Mouse (Mus musculus): ENCODE results near the gene Pitpnb. TPM values are rescaled to one million over a fixed set of nuclear protein-coding genes. Genes with fewer than 3 reads are reported as not detected.

Pitpnb gene
- polyA plus RNA-seq, 1 experiment from 2014 or later, result 99.7 TPM

DNA sequence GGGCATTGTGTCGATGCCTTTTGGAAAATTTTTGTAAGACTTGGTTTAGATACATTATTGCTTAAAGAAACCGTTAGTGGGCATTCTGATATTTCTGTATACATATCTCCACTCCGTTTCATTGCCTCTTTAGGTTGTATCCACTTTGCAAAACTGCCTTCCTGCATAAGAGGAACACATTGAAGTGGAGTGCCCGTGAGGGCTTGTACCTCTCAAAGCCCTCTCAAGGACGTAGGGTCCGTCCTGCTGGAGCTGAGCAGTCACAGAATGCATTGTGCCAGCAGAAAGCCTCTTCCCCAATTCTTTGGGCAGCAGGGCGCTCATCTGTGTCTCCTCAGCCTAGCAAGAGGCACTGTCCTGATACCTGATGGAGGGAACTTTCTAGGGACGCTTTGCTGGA is 30.5 kb downstream of the Pitpnb start:
- no peaks in the 10 kb centered on the region for H3K27me3 ChIP-seq (replicated peaks; ENCODE audit: control insufficient read depth, insufficient read depth, low read length)
- ATAC-seq (ENCODE audit: low read depth) (no peak), DNase-seq (ENCODE audit: low spot score) (no peak)
- no peaks in the 10 kb centered on the region for H3K9me3 ChIP-seq (ENCODE audit: control insufficient read depth, low read length)
- no peak overlapping the region for H3K4me2 ChIP-seq (ENCODE audit: low read depth, low read length)
- H3K36me3 ChIP-seq (ENCODE audit: control insufficient read depth, insufficient read depth, low read length), result peaks cover 64% of the 10 kb centered on the region
- no peak overlapping the region for H3K9ac ChIP-seq (ENCODE audit: low read depth, low read length)
- H3K4me3 ChIP-seq (ENCODE audit: low read depth, low read length), result no peak overlapping the region
- peak overlapping the region; percentile 65 for H3K27ac ChIP-seq (replicated peaks; ENCODE audit: low read depth, low read length)
- H3K4me1 ChIP-seq (ENCODE audit: control insufficient read depth, insufficient read depth, low read length), result no peaks in the 10 kb centered on the region
- WGBS, result 83% methylated on average over 8 of the region's 8 CpGs

DNA sequence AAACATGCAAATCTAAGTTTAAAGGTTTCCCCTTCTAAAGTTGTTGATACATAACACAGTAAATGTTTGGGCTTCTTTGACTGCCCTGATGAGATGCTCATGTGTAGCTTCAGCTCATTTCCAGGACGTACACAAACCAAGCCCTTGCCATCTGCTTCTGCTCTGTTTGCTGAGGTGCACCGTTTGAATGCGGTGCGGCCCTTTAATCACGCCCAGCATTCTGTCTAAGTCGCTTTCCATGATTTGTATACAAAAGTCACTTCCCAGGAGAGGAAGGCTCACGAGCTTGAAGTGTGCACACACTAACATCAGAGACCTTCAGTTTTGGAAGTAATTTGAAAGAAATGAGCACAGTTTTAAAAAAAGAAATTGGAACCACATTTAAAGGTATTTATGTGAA is 31.3 kb downstream of the Pitpnb start:
- WGBS, result 43% methylated on average over 7 of the region's 7 CpGs
- DNase-seq (ENCODE audit: low spot score), result peak; percentile 59

DNA sequence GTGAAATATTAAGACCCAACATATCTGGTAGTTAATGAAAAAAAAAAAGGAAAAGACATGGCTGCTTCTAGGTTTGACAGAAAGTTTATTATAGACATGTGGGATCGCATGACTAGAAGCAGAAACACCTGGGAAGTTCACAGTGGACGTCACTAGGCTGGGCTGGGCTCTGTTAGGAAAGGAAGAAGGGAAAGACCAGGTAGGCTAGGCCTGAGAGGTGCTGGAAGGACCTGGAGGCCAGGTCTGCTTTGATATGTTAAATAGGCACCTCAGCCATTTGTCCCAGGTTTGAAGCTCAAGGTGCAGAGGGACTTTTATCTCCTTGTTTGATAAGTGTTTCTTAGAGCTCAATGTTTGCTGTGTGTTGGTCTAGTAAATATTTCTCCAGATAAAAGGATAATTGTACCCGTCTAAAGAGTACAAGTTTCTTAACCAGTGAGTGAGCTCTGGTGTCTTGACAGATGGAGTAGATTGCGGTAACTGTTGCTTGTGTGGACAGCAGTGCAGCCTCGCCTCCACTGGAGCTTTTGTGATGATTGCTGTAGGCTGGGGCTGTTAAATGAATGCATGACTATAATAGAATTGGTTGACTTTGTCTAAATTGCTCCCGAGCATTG is 33.0 kb downstream of the Pitpnb start:
- Histone ChIP-seq H3K27me3 (replicated peaks; ENCODE audit: control insufficient read depth, insufficient read depth, low read length) (no peaks in the 10 kb centered on the region), H3K4me1 (ENCODE audit: control insufficient read depth, insufficient read depth, low read length) (no peaks in the 10 kb centered on the region), H3K36me3 (ENCODE audit: control insufficient read depth, insufficient read depth, low read length) (peaks cover 47% of the 10 kb centered on the region), H3K9ac (ENCODE audit: low read depth, low read length) (no peak overlapping the region), H3K9me3 (ENCODE audit: control insufficient read depth, low read length) (no peaks in the 10 kb centered on the region), H3K27ac (replicated peaks; ENCODE audit: low read depth, low read length) (no peak overlapping the region), H3K4me2 (ENCODE audit: low read depth, low read length) (no peak overlapping the region), H3K4me3 (ENCODE audit: low read depth, low read length) (no peak overlapping the region)
- WGBS, result 68% methylated on average over 6 of the region's 6 CpGs
- ATAC-seq (ENCODE audit: low read depth) (no peak), DNase-seq (ENCODE audit: low spot score) (no peak)

More for the DNA sequence above, 31.3 kb downstream of the Pitpnb start:
- ATAC-seq (ENCODE audit: low read depth), result peak; percentile 31; the same call in 1 of the 2 replicates
- Histone ChIP-seq H3K9ac (ENCODE audit: low read depth, low read length) (no peak overlapping the region), H3K4me1 (ENCODE audit: control insufficient read depth, insufficient read depth, low read length) (no peaks in the 10 kb centered on the region), H3K27me3 (replicated peaks; ENCODE audit: control insufficient read depth, insufficient read depth, low read length) (no peaks in the 10 kb centered on the region), H3K4me2 (ENCODE audit: low read depth, low read length) (no peak overlapping the region), H3K9me3 (ENCODE audit: control insufficient read depth, low read length) (no peaks in the 10 kb centered on the region), H3K27ac (replicated peaks; ENCODE audit: low read depth, low read length) (no peak overlapping the region; the same call in 1 of the 2 replicates), H3K4me3 (ENCODE audit: low read depth, low read length) (no peak overlapping the region), H3K36me3 (ENCODE audit: control insufficient read depth, insufficient read depth, low read length) (peaks cover 56% of the 10 kb centered on the region)

DNA sequence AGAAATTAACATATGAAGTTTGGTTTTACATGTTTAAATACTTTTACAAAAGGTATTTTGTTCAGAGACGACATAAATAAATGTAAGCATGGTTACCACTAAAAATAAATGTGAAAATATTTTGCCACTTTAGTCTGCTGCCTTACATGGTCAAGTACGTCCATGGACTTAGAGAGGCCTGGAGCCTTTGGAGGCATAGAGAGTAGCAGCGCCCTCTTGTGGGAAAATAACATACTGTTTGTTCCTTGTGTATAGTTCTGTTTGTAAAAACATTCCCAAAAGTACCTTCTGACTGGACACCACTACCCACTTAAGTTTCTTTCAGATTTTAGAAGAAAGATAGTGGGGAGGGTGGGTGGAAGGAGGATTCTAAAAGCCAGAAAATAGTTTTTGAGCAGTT is 34.0 kb downstream of the Pitpnb start:
- Histone ChIP-seq H3K4me3 (ENCODE audit: low read depth, low read length) (no peak overlapping the region), H3K27ac (replicated peaks; ENCODE audit: low read depth, low read length) (no peak overlapping the region), H3K36me3 (ENCODE audit: control insufficient read depth, insufficient read depth, low read length) (peaks cover 47% of the 10 kb centered on the region), H3K4me1 (ENCODE audit: control insufficient read depth, insufficient read depth, low read length) (no peaks in the 10 kb centered on the region), H3K9ac (ENCODE audit: low read depth, low read length) (no peak overlapping the region), H3K9me3 (ENCODE audit: control insufficient read depth, low read length) (no peaks in the 10 kb centered on the region), H3K27me3 (replicated peaks; ENCODE audit: control insufficient read depth, insufficient read depth, low read length) (no peaks in the 10 kb centered on the region), H3K4me2 (ENCODE audit: low read depth, low read length) (no peak overlapping the region)
- no peak for ATAC-seq (ENCODE audit: low read depth)
- 47% methylated on average over 3 of the region's 3 CpGs for WGBS
- DNase-seq (ENCODE audit: low spot score), result peak; percentile 72

DNA sequence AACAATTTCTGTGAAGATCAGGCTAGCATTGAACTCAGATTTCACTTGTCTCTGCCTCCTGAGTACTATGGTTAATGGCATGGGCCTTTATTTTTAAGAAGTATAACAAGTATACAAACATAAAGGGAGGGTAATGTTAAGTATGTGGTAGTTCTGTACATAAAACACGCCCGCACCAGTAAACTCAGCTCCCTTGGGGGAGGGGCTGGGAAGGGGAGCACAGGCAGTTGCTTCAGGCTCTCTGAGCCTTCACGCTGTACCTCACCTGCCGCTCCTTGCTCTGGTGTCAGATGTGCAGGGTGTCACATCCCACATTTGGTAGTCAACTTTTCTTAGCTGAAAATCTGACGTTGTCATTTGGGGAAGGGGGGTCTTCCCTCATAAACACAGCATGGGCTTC is 35.6 kb downstream of the Pitpnb start:
- DNase-seq (ENCODE audit: low spot score) (no peak), ATAC-seq (ENCODE audit: low read depth) (no peak)
- Histone ChIP-seq H3K9me3 (ENCODE audit: control insufficient read depth, low read length) (no peaks in the 10 kb centered on the region), H3K4me2 (ENCODE audit: low read depth, low read length) (no peak overlapping the region), H3K4me3 (ENCODE audit: low read depth, low read length) (no peak overlapping the region), H3K27me3 (replicated peaks; ENCODE audit: control insufficient read depth, insufficient read depth, low read length) (no peaks in the 10 kb centered on the region), H3K27ac (replicated peaks; ENCODE audit: low read depth, low read length) (no peak overlapping the region), H3K4me1 (ENCODE audit: control insufficient read depth, insufficient read depth, low read length) (no peaks in the 10 kb centered on the region), H3K36me3 (ENCODE audit: control insufficient read depth, insufficient read depth, low read length) (peaks cover 46% of the 10 kb centered on the region), H3K9ac (ENCODE audit: low read depth, low read length) (no peak overlapping the region)
- WGBS, result 63% methylated on average over 5 of the region's 5 CpGs

DNA sequence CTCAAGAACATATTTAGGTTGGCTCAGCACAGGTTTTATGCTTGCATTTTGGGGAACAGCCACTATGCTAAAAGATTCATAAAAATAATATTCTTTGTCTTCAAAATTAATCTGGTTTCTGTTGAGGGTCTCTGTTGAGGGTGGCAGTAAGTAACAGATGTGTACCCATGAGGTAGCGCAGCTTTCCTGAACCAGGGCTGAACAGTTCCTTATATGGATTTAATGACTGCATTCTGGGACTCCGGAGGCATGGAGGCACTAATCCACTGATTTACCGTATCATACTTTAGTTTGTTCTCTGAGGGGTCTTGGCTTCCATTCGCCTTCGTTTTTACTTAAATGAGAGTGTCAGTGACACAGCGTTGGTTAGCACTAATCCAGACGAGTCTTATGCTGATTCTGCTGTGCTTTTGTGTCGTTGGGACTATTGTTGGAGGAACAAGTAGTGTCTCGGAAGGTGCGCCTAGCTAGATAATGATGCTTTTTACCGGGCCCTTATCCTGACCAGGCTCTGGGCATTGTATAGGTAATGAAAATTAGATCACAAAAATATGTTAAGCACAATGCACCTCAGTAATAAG is 37.5 kb downstream of the Pitpnb start:
- no peak overlapping the region for H3K9ac ChIP-seq (ENCODE audit: low read depth, low read length)
- DNase-seq (ENCODE audit: low spot score), result no peak
- no peak overlapping the region for H3K4me3 ChIP-seq (ENCODE audit: low read depth, low read length)
- no peaks in the 10 kb centered on the region for H3K27me3 ChIP-seq (replicated peaks; ENCODE audit: control insufficient read depth, insufficient read depth, low read length)
- H3K4me1 ChIP-seq (ENCODE audit: control insufficient read depth, insufficient read depth, low read length), result no peaks in the 10 kb centered on the region
- H3K36me3 ChIP-seq (ENCODE audit: control insufficient read depth, insufficient read depth, low read length), result peaks cover 51% of the 10 kb centered on the region
- H3K9me3 ChIP-seq (ENCODE audit: control insufficient read depth, low read length), result no peaks in the 10 kb centered on the region
- no peak overlapping the region for H3K4me2 ChIP-seq (ENCODE audit: low read depth, low read length)
- 70% methylated on average over 11 of the region's 11 CpGs for WGBS
- ATAC-seq (ENCODE audit: low read depth), result no peak
- no peak overlapping the region for H3K27ac ChIP-seq (replicated peaks; ENCODE audit: low read depth, low read length)

DNA sequence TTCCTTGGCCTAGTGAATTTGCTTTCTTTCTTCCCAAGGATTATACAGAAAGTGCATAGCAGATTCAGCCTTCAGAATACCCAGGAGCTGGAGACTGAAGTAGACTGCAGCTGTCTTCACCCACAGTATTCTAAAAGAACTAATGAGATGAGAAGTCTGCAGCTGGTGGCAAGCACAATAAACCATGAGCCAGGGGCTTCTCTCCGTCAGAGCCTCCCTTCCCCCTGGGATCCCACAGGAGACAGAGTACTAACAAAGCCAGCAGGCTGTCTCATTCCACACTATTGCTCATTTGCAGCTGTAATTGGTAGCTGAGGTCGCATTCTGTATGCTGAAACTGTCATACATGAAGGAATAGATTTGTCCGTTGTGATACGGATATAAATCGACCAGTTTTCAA is 38.0 kb downstream of the Pitpnb start:
- Histone ChIP-seq H3K4me1 (ENCODE audit: control insufficient read depth, insufficient read depth, low read length) (no peaks in the 10 kb centered on the region), H3K27ac (replicated peaks; ENCODE audit: low read depth, low read length) (no peak overlapping the region; the same call in 1 of the 2 replicates), H3K9ac (ENCODE audit: low read depth, low read length) (no peak overlapping the region), H3K9me3 (ENCODE audit: control insufficient read depth, low read length) (no peaks in the 10 kb centered on the region), H3K36me3 (ENCODE audit: control insufficient read depth, insufficient read depth, low read length) (peaks cover 55% of the 10 kb centered on the region), H3K4me3 (ENCODE audit: low read depth, low read length) (no peak overlapping the region), H3K4me2 (ENCODE audit: low read depth, low read length) (no peak overlapping the region), H3K27me3 (replicated peaks; ENCODE audit: control insufficient read depth, insufficient read depth, low read length) (no peaks in the 10 kb centered on the region)
- DNase-seq (ENCODE audit: low spot score), result peak; percentile 84
- peak; percentile 67; the same call in 1 of the 2 replicates for ATAC-seq (ENCODE audit: low read depth)
- 69% methylated on average over 5 of the region's 5 CpGs for WGBS

DNA sequence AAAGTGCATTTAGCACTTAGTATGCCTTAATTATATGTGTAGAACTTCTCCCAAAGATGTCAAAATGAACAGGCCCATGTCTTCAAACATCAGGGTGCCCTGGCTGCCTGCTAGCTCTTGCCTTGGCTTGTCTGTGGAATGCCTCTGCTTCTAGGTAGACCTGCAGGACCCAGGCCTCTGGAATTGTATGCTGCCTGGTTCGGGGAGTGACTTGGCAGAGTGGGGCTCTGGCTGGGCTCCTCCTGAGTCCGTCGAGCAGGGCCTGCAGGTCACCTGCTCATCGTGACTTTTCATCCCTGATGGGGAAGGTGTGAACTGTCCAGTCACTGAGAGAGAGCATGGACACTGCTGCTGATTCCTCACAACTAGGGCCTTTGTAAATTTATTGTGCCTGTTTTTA is 45.1 kb downstream of the Pitpnb start:
- H3K4me3 ChIP-seq (ENCODE audit: low read depth, low read length), result no peak overlapping the region
- peak; percentile 45 for DNase-seq (ENCODE audit: low spot score)
- no peak overlapping the region for H3K4me2 ChIP-seq (ENCODE audit: low read depth, low read length)
- H3K27me3 ChIP-seq (replicated peaks; ENCODE audit: control insufficient read depth, insufficient read depth, low read length), result no peaks in the 10 kb centered on the region
- WGBS, result 69% methylated on average over 4 of the region's 4 CpGs
- H3K4me1 ChIP-seq (ENCODE audit: control insufficient read depth, insufficient read depth, low read length), result peaks cover 32% of the 10 kb centered on the region
- peaks cover 75% of the 10 kb centered on the region for H3K36me3 ChIP-seq (ENCODE audit: control insufficient read depth, insufficient read depth, low read length)
- H3K9ac ChIP-seq (ENCODE audit: low read depth, low read length), result 0 out of 2 replicates have a peak overlapping the region, but pooled peaks have one; percentile 6
- no peak for ATAC-seq (ENCODE audit: low read depth)
- H3K9me3 ChIP-seq (ENCODE audit: control insufficient read depth, low read length), result no peaks in the 10 kb centered on the region
- peak overlapping the region; percentile 72 for H3K27ac ChIP-seq (replicated peaks; ENCODE audit: low read depth, low read length)

Data from embryonic facial prominence, embryonic 14.5 days (tissue).